Mouse (Mus musculus): ENCODE measurements around the gene B3gat3.

DNA sequence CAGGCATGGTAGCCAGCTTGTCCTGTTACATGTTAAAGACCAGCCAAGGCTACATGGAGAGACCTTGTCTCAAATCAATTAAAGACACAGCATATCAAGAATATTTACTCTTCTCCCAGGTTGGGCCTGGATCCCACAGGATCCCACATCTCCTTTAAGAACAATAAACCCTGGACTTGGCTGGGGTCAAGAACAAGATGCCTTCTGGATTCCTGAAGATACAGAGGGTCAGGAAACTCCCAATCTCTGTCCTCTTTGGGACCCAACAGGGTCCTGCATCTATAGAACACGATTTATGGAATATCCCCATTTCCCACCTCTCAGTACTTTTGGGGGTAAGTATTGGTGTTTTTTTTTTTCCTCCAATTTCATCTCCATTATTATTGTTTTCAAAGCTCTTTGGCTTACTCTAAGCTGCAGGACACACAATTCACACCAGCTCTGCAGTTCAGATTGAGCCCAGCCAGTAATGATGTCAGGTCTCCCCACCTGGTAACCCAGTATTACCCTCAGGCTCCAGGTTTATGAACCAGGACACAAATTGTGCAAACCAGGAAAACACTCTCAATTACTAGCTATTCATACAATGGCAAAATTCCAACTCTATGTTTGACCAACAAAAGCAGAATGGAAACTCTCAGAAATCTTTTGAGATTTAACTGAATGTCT lies 33.1 kb upstream of the B3gat3 start:
- TF ChIP-seq POLR2A (IDR thresholded peaks at IDR 0.05; ENCODE audit: extremely low read depth, insufficient read depth, low read length), result no peak
- no peak for TF ChIP-seq CTCF (IDR thresholded peaks at IDR 0.05; ENCODE audit: extremely low read depth, insufficient read depth, low read length)
